Mouse (Mus musculus) CH12.LX (cell line): ENCODE data around the gene Smyd3.

Experiments used
- HCFC1 ChIP-seq: IDR thresholded peaks from 2 replicates; pipeline ENCODE4 v1.6.1; 2012; ENCODE audit warnings: low read depth, mild to moderate bottlenecking, inconsistent platforms, low read length, improper control_type of control experiment
- POLR2A ChIP-seq: IDR thresholded peaks from 2 replicates; pipeline ENCODE4 v1.6.1; 2011; ENCODE audit warnings: low read depth, mild to moderate bottlenecking, improper control_type of control experiment, low read length
- UBTF ChIP-seq: IDR thresholded peaks from 2 replicates; pipeline ENCODE4 v1.6.1; 2012; ENCODE audit warnings: low read depth, mild to moderate bottlenecking, inconsistent platforms, low read length, improper control_type of control experiment, moderate library complexity

DNA sequence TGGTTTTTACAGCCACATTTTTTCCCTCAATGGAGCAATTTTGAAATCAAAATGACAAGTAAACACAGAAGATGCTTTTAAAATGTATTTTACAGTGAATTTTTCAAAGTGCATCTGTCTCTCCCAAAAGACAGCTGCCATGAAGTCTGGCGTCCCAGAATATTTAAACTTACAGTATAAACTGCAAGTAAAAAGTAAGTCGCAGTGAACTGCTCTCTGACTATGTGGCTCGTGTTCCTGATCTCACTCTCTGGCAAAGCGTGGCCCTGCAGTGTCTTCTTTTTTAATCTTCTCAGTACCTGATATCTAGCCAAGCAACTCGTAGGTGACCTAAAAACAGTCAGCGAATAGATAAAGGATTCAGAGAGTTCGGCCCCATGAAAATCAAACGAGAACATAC lies 84.5 kb downstream of the Smyd3 start:
- TF ChIP-seq POLR2A (no peak), HCFC1 (no peak), UBTF (no peak)
